Mouse (Mus musculus) kidney, embryonic 14.5 days (tissue): ENCODE measurements around the gene Dnaja1. TPM values are rescaled to one million over a fixed set of nuclear protein-coding genes. Genes with fewer than 3 reads are reported as not detected.

Experiments used
- ATAC-seq: fragments of 200-750 bp; cut with Nextera tagmentation; 2 replicates; pipeline ENCODE4 v1.8.0; 2017; ENCODE audit warnings: moderate number of reproducible peaks, mild to moderate bottlenecking, moderate TSS enrichment, moderate library complexity; ENCODE audit not compliant: low FRiP score, low TSS enrichment
- H3K27ac ChIP-seq: fragments of 300-500 bp; sonication (generic); 2 replicates; pipeline ENCODE4 v1.5.1; 2014; ENCODE audit warnings: low read depth, mild to moderate bottlenecking, low read length, moderate library complexity, mixed read lengths
- H3K27me3 ChIP-seq: fragments of 300-500 bp; sonication (generic); 2 replicates; pipeline ENCODE4 v1.6.1; 2014; ENCODE audit warnings: mild to moderate bottlenecking, low read length; ENCODE audit not compliant: control insufficient read depth, insufficient read depth
- H3K36me3 ChIP-seq: fragments of 300-500 bp; sonication (generic); 2 replicates; pipeline ENCODE4 v1.6.1; 2014; ENCODE audit warnings: low read length, mixed read lengths; ENCODE audit not compliant: control insufficient read depth, insufficient read depth
- H3K4me1 ChIP-seq: fragments of 300-500 bp; sonication (generic); 2 replicates; pipeline ENCODE4 v1.6.1; 2014; ENCODE audit warnings: low read length, mixed read lengths; ENCODE audit not compliant: control insufficient read depth, insufficient read depth
- H3K4me2 ChIP-seq: fragments of 300-500 bp; sonication (generic); replicated peaks from 2 replicates; pipeline ENCODE4 v1.6.1; 2014; ENCODE audit warnings: low read depth, mild to moderate bottlenecking, low read length
- H3K4me3 ChIP-seq: fragments of 300-500 bp; sonication (generic); 2 replicates; pipeline ENCODE4 v1.5.1; 2014; ENCODE audit warnings: mild to moderate bottlenecking, low read length
- H3K9ac ChIP-seq: fragments of 300-500 bp; sonication (generic); 2 replicates; pipeline ENCODE4 v1.6.1; 2014; ENCODE audit warnings: low read depth, mild to moderate bottlenecking, low read length, moderate library complexity
- H3K9me3 ChIP-seq: fragments of 300-500 bp; sonication (generic); 2 replicates; pipeline ENCODE4 v1.6.1; 2016; ENCODE audit warnings: low read length; ENCODE audit not compliant: control insufficient read depth
- WGBS: fragments of 180-500 bp; shearing (Covaris S2); extraction: QIAGEN DNeasy Blood & Tissue Kit; methylation state at CpG from one replicate; pipeline ENCODE4 v1.1.7; 2014; 5-methylcytosine and 5-hydroxymethylcytosine counted together
- polyA plus RNA-seq: library from polyadenylated mRNA; unstranded; fragments of >200 nt; fragmentation: Nextera tagmentation; extraction: Ambion mirVana; gene quantifications from 2 replicates; pipeline ENCODE4 v1.2.1, GENCODE M21; 2014

The Dnaja1 gene
- 497 and 506 TPM in 2 replicates for polyA plus RNA-seq

- Histone ChIP-seq H3K4me3 (peak within 1 kb of the TSS; percentile 94), H3K4me1 (peaks cover 26% of the 10 kb centered on the region; the same call in 1 of the 2 replicates), H3K9ac (peak within 1 kb of the TSS; percentile 99), H3K36me3 (peaks cover 33% of the 10 kb centered on the region), H3K27ac (peak within 1 kb of the TSS; percentile 99), H3K9me3 (no peaks in the 10 kb centered on the region), H3K4me2 (peak within 1 kb of the TSS; percentile 62), H3K27me3 (no peaks in the 10 kb centered on the region)
- peak; percentile 90 for ATAC-seq
- under 1% methylated on average over 39 of the region's 54 CpGs for WGBS
Measured at GRCm38 (mm10) chr4:40722011-40722666, at the start of gene Dnaja1. Gene Dnaja1, plus strand, starts transcription at chr4:40722150.

GRCm38 (mm10) chr4:40673526-40673925 lies 48.4 kb upstream of the Dnaja1 start:
- H3K36me3 ChIP-seq: no peaks in the 10 kb centered on the region
- no peak overlapping the region for H3K27ac ChIP-seq
- no peak for ATAC-seq
- H3K4me3 ChIP-seq: no peak overlapping the region
- no peak overlapping the region for H3K9ac ChIP-seq
- no peaks in the 10 kb centered on the region for H3K27me3 ChIP-seq
- no peaks in the 10 kb centered on the region for H3K4me1 ChIP-seq
- WGBS: 89% methylated on average over 5 of the region's 5 CpGs
- no peaks in the 10 kb centered on the region for H3K9me3 ChIP-seq
- no peak overlapping the region for H3K4me2 ChIP-seq

- 21% methylated on average over 14 of the region's 14 CpGs for WGBS
- Histone ChIP-seq H3K9me3 (no peaks in the 10 kb centered on the region), H3K27me3 (no peaks in the 10 kb centered on the region), H3K36me3 (no peaks in the 10 kb centered on the region), H3K4me1 (no peaks in the 10 kb centered on the region), H3K27ac (no peak overlapping the region), H3K4me3 (no peak overlapping the region), H3K9ac (0 out of 2 replicates have a peak overlapping the region, but pooled peaks have one; percentile 12), H3K4me2 (peak overlapping the region; percentile 22)
- no peak for ATAC-seq
Measured at GRCm38 (mm10) chr4:40676338-40676737, 45.6 kb upstream of the Dnaja1 start.

- H3K36me3 ChIP-seq: no peaks in the 10 kb centered on the region
- WGBS: 42% methylated on average over 5 of the region's 5 CpGs
- no peak overlapping the region for H3K9ac ChIP-seq
- no peak overlapping the region for H3K4me3 ChIP-seq
- peak; percentile 44; the same call in 1 of the 2 replicates for ATAC-seq
- no peaks in the 10 kb centered on the region for H3K27me3 ChIP-seq
- no peaks in the 10 kb centered on the region for H3K4me1 ChIP-seq
- no peak overlapping the region for H3K4me2 ChIP-seq
- no peak overlapping the region for H3K27ac ChIP-seq
- no peaks in the 10 kb centered on the region for H3K9me3 ChIP-seq
Measured at GRCm38 (mm10) chr4:40677132-40677531, 44.8 kb upstream of the Dnaja1 start.

GRCm38 (mm10) chr4:40680250-40680860 lies 41.6 kb upstream of the Dnaja1 start:
- H3K4me2 ChIP-seq: no peak overlapping the region
- H3K4me1 ChIP-seq: no peaks in the 10 kb centered on the region
- no peaks in the 10 kb centered on the region for H3K36me3 ChIP-seq
- H3K4me3 ChIP-seq: no peak overlapping the region
- no peak overlapping the region for H3K9ac ChIP-seq
- H3K27ac ChIP-seq: no peak overlapping the region
- no peak for ATAC-seq
- H3K9me3 ChIP-seq: no peaks in the 10 kb centered on the region
- no peaks in the 10 kb centered on the region for H3K27me3 ChIP-seq
- WGBS: 61% methylated on average over 5 of the region's 5 CpGs

GRCm38 (mm10) chr4:40681908-40682307 lies 40.0 kb upstream of the Dnaja1 start:
- Histone ChIP-seq H3K4me2 (no peak overlapping the region), H3K4me1 (no peaks in the 10 kb centered on the region), H3K4me3 (no peak overlapping the region), H3K27me3 (no peaks in the 10 kb centered on the region), H3K9ac (no peak overlapping the region), H3K27ac (no peak overlapping the region), H3K9me3 (no peaks in the 10 kb centered on the region), H3K36me3 (peaks cover 12% of the 10 kb centered on the region)
- ATAC-seq: 0 out of 2 replicates have a peak, but pooled peaks have one; percentile 4
- 20% methylated on average over 3 of the region's 3 CpGs for WGBS

- Histone ChIP-seq H3K9ac (no peak overlapping the region), H3K36me3 (peaks cover 12% of the 10 kb centered on the region), H3K9me3 (no peaks in the 10 kb centered on the region), H3K27me3 (no peaks in the 10 kb centered on the region), H3K4me1 (no peaks in the 10 kb centered on the region), H3K4me3 (no peak overlapping the region), H3K27ac (no peak overlapping the region), H3K4me2 (no peak overlapping the region)
- WGBS: 91% methylated on average over 5 of the region's 5 CpGs
- ATAC-seq: no peak
Measured at GRCm38 (mm10) chr4:40682359-40682758, 39.6 kb upstream of the Dnaja1 start.

GRCm38 (mm10) chr4:40683306-40683705 lies 38.6 kb upstream of the Dnaja1 start:
- Histone ChIP-seq H3K27me3 (no peaks in the 10 kb centered on the region), H3K9me3 (no peaks in the 10 kb centered on the region), H3K4me1 (no peaks in the 10 kb centered on the region), H3K4me2 (no peak overlapping the region), H3K27ac (no peak overlapping the region), H3K9ac (no peak overlapping the region), H3K4me3 (no peak overlapping the region), H3K36me3 (peaks cover 17% of the 10 kb centered on the region)
- 89% methylated on average over 2 of the region's 2 CpGs for WGBS
- ATAC-seq: no peak

- no peak for ATAC-seq
- Histone ChIP-seq H3K9ac (no peak overlapping the region), H3K4me2 (no peak overlapping the region), H3K9me3 (no peaks in the 10 kb centered on the region), H3K27me3 (no peaks in the 10 kb centered on the region), H3K27ac (no peak overlapping the region), H3K4me1 (no peaks in the 10 kb centered on the region), H3K4me3 (no peak overlapping the region), H3K36me3 (peaks cover 68% of the 10 kb centered on the region)
- 91% methylated on average over 11 of the region's 11 CpGs for WGBS
Measured at GRCm38 (mm10) chr4:40691100-40691499, 30.9 kb upstream of the Dnaja1 start.
